Mouse (Mus musculus) erythroblast, embryonic 14.5 days (primary cell): Measurements from ENCODE around the gene Acer3.

ENCODE experiments used
- GATA1 ChIP-seq: IDR thresholded peaks from 2 replicates; pipeline ENCODE4 v1.6.1; 2012; ENCODE audit warnings: low read length, inconsistent platforms, mixed read lengths
- TAL1 ChIP-seq: IDR thresholded peaks from 3 replicates; pipeline ENCODE4 v1.6.1; 2012; ENCODE audit warnings: low read length, inconsistent platforms, mixed read lengths

GRCm38 (mm10) chr7:98185326-98185725, 135.7 kb downstream of the Acer3 start:
- TF ChIP-seq GATA1 (no peak), TAL1 (no peak)
